Mouse (Mus musculus): ENCODE measurements at regions not wholly inside any gene's neighbourhood (a gene's known extent, or its start where the extent isn't known, plus 50 kb on each side); places are given as distances from the start of the nearest gene placed in this dataset.

DNA sequence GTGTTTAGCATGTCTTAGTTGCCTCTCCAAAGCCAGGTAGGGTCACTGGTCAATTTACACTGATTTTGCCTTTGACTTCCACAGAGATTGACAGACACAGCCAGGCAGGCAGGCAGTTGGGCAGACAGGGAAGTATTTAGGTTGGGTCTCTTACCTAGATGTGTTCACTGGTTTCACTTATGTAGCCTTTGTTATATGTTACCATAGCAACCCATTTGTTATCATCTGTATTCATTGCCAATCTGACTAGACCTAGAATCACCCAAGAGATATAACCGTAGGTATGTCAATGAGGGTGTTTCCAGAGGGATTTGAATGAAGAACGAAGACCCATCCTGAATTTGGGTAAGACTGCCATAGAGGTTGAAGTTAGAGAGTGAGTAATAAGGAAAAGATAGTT, 123.8 kb upstream of the Tnfaip3 start:
- DNase-seq (ENCODE audit: low spot score), result no peak

DNA sequence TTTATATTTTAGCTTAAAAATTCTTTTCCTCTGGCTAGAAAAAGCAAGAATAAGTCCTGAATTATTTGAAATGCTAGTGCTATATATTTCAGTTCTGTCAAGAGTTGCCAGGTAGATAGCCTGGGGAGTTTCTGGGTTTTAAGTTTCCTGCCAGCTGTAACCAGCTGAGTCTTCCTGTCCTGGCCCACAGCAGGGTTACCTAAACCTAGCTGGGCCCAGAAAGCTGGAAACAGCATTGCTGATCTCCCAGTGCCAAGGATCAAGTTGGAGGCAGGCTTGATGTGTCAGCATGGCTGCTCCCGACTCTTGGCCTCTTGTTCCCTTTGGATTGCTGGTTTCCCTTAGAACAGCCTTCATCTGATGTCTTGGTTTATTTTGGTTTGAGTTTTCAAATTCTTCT, 122.8 kb upstream of the Tnfaip3 start:
- DNase-seq (ENCODE audit: low spot score), result peak; percentile 18

DNA sequence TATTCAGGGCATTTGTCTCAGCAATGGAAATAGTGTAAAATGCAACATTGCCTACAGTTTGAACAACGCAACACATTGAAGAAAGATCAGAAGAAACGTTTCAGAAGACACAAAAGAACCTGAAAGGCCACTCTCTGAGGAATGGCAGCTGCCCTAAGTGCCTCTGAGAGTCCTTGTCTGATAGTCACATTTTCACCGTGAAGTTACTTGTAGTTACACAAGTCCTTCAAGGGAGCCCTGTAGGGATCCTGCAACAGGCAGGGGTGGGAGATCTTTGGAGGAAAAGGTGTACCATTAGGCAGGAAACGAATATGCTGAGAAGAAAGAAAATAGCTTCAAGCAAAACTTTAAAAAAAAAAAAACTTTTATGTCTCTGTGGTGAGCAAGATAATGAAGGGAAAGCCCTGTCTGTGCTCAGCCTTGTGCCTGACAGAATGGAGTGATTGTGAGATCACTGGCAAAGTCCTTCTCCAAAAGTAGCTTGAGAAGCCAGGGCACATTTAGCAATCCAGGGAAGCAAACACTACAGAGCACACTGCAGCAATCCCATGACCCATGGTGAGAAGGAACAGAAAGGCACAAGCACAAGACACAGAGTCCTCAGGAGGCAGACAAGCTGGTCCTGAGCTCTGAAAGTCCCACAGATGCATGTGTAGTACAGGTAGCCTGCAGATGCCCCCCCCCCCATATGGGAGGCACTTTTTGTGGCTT, 112.3 kb upstream of the Tnfaip3 start:
- DNase-seq (ENCODE audit: low spot score), result peak; percentile 31

DNA sequence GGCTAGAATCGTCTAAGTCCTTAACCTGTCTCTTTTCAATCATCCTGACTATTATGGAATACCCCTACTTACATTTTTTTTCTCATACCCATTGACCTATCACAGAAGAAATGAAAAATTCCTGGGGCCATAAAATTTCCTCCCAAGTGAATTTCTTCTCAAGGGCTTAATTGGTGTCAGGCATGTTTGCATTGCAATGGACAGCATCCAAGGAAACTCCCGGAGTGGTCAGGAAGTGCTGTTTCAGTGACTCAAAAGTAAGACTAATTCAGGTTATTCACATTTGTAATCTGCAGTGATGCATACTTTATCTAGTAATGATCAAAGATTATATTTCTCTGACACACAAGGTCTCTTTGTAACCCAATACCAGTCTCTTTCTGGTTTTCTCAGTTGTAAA, 111.5 kb upstream of the Tnfaip3 start:
- DNase-seq (ENCODE audit: low spot score), result no peak

DNA sequence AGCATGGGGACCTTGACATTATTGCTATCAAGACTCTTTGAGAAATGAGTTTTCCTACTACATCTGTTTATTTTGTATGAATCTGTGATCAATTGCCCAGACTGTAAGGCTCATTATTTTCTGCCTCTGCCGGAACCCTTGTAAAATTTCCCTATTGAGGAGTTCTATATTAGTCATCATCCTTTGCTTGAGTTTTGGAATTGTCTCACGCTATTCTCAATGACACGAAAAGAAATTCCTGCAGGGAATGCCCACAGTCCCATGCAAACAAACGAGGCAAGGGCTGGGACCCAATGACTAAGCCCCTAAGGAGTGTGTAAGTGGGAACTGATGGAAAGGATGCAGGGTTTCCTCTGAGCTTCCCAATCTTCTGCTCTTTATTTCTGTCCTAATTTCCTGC, 111.0 kb upstream of the Tnfaip3 start:
- DNase-seq (ENCODE audit: low spot score), result no peak

DNA sequence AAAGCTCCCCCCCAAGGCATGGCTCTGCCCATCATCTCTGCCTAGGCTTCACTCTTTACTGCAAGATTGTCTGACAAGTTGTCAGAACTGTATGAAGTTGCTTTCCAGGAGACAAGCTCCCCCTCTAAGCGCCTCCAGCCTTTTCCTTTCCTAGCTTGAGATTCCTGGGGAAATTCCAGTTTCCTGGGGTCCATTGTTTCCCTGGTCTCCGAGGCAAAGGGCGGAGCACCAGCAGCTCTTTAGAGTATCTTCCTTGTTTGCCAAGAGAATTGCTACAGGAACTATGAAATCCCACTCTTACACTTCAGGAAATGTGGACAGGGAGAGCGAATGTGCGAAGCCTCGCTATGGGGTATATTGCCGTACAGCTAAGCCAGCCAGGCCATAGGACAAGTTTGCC, 108.2 kb upstream of the Tnfaip3 start:
- DNase-seq (ENCODE audit: low spot score), result no peak

DNA sequence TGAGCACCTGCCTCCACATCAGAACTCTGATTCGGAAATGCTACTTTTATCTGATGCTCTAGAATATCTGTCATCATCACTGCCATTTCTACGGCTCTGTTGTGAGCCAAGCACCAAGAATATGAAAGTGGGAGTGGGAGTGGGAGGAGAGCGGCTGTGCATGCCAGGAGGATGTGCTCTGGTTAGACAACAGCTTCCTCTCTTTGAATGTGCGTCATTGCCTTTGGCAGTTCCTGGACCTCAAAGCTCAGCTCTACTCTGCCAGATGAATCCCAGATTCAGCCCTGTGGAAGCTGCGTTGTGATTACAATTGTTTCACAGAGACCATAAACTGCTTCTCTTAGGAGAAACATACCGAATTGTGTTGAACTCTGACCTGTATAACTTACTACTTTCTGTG, 106.8 kb upstream of the Tnfaip3 start:
- peak; percentile 77 for DNase-seq (ENCODE audit: low spot score)

DNA sequence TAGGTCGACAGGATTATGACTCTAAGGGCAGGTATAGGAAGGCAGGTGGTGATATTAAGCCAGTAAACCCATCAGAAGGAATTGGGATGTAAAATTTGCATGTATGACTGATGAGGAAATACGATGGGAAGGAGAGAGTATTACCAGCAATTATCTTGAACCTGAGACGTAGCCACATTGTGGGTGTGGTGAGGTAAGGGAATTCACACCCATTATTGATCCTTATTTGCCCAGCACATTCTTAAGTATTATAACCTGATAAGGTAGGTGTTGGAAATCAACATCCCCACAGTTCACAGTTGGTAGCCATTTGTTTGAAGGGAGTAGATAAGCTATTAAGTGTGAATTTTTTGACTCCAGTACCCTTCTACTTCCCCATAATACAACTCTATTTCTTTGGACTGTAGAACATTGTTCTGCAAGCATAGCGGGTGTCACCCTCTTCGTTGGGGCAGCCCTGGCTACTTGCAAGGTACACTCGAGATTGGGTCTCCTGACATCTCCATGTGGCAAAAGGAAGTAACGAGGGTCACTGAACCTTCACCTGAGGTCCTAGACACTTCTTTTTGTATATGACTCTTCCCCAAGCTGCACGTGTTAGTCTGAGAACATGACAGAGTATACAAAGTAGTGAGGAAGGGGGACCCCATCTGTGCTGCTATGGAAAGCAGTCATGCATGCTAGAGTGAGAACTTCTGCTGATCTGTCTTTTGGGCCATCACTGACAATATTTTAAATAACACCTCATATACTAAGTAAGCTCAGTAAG, 104.0 kb upstream of the Tnfaip3 start:
- DNase-seq (ENCODE audit: low spot score), result no peak

DNA sequence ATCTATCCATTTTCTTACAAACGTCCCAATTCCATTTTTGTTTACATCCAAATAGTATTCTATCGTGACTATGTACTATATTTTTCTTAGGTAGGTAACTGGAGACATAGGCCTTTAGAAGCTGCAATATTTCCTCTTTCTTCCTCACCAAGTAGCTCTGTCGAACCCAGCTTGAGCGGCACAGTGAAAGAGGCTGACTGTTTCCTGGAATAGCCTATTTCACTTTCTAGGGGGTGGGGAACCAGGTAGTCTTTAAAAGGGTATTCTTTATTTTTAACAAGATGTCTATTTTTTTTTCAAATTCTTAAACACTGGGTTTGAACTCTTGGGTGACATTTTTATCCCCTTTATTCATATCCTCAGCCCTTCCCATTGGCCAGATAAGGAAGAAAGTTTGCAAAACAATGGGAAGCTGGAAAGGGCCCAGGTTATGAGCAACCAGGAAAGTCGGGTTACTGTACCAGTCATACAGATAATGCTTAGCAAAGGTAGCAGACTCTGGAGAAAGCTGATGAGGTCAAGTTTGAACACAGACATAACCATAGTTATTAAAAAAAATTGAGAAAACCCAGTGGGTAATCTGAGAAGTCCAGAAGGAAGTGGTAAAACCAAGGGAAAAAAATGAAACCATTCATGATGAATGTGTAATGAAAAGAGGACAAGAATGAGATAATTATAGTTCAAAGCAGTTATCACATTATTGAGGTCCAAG, 103.3 kb upstream of the Tnfaip3 start:
- DNase-seq (ENCODE audit: low spot score), result no peak

DNA sequence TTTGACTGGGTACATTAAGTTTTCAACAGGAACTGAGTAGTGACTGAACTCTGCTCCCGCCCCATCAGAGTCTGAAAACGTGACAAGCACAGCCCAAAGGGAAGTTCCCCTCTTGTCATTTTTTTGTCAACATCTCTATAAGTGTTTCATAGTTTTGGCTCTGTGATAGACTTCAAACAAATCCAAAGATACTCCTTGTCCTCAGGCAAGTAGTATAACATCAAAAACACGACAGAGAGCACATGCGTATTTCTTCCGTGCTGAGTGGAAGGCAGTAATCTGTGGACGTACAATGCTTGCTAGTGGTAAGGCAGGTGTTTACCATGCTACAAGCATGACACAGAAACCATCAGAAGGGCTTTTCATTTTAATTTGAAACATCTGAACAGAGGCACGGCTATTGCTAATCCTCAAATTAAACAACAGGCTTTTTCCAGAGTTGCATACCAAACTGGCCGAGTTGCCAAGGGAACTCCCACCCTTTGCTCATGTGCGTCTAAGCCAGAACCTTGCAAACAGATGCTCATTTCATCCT, 101.7 kb upstream of the Tnfaip3 start:
- DNase-seq (ENCODE audit: low spot score), result peak; percentile 75

DNA sequence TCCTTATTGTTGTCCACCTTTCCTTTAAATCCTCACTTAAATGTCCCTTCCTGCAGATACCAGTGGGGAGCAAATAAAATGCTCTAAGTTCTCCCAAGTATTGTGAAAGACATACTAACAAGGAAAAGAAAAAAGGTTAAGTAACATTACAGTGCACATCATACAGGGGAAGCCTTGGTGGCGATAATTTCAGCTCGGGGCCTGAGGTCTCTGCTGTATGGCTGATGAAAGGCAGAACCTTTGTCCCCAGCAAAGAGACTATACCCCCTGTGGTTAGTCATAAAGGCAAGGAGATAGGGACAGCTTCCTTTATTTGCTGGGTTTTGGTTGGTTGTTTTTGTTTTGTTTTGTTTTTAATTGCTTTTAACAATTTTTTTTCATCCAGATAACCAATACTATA, 97.0 kb upstream of the Tnfaip3 start:
- no peak for DNase-seq (ENCODE audit: low spot score)

DNA sequence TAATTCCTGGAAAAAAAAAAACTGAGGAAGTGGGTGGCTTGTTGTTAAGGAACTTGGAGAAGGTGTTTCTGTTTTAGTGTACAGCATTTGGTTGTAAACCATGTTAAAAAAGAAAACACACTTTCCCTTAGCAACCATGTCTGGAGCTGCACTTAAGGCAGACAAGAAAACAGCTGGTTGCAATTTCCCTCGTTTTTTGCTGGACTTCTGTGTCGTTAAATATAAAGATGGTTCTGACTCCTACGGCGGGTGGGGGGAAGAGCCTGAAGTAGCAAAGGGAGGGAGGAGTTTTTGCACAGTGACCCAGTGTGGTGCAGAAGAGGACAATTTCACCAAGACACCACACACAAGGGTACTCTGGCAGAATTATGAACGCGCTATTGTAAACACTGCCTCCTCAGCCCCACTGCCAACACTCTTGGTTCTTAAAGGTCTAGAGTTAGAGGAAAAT, 89.8 kb upstream of the Tnfaip3 start:
- no peak for DNase-seq (ENCODE audit: low spot score)

DNA sequence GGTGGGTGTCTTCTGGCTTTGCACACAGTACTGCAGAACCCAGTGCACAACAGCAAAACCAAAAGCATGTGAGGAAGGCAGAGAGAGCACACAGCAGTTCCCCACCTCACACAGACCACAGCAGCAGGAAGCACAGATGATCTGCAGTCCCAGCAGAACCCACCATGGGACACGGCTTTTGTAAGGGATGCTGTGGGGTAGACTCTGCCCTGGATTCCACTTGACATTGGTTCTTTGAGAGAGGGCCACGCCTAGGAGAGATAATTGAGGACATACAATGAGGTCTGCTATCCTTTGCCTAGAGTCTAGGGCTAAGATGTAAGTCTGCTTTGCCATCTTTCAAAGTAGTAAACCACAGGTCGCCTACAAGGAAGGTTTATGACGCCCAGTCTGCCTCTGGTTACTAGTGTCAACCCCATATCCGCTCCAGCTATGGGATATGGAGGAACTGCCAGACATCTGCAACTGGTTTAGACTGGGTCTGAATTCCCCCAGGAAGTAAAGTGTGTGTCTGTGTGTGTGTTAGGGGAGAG, 89.3 kb upstream of the Tnfaip3 start:
- peak; percentile 91 for DNase-seq (ENCODE audit: low spot score)

DNA sequence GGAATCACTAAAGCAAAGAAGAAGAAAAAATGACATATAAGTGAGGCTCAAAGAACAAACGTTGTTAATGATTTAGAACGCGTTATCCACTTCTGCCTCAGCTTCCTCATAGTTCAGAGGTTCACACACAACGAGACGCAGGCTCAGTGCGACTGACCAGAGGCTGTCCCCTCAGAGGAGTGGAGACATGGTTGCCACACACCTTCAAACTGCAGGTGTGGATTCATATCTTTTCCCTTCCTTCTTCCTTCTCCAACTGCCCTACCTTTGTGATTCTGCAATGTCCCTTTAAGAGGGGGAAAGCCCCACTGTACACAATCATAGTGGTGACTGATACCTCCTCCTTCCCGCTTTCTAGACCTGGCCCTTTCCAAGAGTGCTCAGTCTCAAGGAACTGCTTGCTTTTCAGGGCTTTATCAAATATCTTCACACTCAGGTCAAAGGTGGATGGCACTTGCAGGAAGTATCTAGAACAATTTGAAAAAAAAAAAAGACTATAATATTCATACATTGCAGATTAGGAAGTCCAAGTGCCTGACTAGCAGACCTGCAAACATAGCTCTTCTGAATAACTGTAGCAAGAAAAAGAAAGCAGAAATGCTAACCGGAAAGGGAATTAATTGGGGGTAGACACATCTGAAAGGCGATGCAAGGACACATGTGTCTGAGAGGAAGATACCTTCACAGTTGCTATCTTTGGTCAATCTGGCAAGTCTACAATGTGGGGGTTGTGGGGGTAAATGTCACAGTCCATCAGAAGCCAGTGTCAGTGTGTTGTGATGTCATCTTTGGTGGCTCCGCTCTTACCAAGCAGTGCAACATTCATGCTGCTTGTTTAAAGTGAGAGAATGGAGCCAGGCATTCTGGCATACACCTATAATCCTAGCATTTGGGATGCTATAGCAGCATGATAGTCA, 84.2 kb upstream of the Tnfaip3 start:
- DNase-seq (ENCODE audit: low spot score), result peak; percentile 47

DNA sequence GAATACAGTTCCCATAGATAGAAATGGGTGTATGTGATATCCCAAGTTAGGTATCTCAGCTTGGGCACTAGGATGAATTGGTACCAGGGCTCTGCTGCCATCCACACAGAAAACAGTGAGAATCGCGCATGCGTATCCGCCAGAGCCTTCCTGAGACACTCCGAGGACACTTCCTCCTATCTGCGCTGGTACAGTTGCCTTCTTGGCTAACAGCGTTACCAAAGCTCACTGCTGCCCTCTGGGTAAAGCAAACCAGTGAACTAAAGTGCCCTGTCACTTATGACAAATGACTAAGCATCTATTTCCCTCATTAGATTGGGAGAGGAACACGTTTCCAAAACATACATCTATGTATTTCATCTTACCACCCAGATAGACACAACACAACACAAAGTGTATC, 78.8 kb upstream of the Tnfaip3 start:
- peak; percentile 88 for DNase-seq (ENCODE audit: low spot score)

DNA sequence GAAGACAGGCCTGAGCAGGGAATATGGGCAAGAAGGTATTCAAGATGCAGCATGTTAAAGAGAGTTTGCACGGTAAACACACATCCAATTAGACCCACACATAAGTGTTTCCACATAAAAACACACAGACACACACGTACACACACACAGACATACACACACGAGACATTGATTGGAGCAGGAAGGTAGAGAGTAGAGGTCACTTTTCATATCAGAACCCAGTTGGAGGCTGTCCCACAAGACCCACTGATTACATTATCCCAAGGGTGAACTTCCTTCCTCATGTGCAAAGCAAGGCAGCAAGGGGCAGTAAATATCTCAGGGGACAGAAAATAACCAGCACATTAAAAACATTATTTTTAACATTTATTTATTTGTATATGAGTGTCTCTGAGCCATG, 78.2 kb upstream of the Tnfaip3 start:
- DNase-seq (ENCODE audit: low spot score), result no peak

DNA sequence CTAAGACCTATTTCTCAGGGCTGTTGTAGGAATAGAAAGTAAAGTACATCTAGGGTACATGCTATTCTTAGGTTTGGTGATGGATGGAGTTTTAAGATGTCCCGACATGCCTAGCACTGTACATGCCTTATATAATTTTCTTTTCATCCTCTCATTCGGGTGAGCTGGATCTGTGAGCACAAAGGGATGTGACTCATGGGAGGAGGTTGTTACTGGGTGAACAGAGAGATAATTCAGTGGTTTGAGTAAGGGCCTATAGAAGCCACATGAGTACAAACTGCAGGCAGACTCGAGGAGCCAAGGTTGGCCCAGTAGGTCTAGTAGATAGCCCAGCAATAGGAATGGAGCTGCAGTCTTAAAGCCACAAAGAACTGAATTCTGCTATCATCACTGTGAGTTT, 76.5 kb upstream of the Tnfaip3 start:
- no peak for DNase-seq (ENCODE audit: low spot score)

DNA sequence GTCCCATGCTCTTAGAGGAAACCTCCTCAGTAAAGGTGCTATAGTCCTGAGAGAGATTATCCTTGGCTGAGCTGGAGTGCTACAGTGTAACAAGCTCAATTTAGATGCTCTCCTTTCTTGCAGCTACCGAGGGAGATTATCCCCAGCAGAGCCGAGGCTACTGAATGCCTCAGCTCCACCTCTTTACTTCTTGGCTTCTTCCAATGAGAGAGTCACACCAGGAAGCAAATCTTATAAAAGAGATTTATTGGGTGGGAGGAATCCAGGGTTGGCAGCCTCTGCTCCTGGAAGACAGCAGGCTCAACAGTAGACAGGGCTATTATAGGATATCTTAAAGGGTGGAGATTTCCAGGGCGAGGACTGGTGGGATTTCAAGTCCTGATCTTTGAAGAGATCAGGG, 75.7 kb upstream of the Tnfaip3 start:
- no peak for DNase-seq (ENCODE audit: low spot score)

DNA sequence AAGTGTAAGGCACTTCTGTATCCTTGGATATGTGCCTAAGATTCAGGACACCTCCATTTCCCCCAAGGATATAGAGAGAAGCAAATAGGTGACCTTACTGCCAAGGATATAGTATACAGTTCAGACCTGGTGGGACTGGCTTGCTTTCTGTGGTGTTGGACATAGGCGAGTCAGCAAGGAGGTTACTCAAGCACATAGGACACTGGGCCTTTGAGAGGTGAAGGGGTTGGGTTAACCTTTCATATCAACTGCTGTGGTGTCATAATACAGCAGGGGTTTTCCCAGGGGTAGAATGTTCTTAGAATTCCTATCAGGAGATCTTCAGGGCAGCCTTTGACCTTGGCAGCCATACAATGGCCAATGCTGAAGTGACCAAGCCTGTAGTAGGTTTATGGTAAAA, 71.5 kb upstream of the Tnfaip3 start:
- no peak for DNase-seq (ENCODE audit: low spot score)

DNA sequence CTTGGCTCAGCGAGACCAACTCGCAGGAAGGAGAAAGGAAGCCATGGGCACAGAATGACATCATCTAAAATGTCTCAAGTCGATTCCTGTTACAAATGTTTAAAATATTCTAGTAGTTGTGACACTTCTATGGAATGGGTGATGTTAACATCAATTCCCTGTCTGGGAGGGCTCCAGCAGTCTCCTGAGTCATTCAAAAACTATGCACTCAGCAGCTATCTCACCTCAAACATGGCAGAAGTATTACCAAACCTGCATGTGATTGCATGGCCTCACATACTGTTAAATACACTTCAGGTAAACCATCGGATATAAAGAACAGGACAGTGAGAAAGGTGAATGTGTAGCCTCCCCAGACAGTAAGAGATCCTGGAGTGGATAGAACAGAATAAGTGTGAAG, 66.7 kb upstream of the Tnfaip3 start:
- no peak for DNase-seq (ENCODE audit: low spot score)

DNA sequence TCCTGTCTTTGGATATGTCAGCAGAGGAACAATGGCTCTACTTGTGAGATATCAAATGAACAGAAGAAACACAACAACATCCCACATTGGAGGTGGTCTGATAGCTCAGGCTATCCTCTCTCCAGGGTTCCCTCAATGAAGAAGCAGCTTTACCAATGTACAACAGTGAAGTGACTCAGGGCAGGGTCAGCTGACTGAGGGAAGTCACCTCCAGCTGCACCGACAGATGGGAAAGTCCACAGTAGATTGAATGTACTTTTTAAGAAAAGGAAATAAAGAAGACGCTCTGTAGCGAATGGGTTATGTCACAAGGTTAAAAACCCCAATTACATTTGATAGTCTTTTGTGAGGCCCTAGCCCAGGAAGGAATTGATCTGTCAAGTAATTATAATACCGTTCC, 62.6 kb upstream of the Tnfaip3 start:
- DNase-seq (ENCODE audit: low spot score), result peak; percentile 55
